Mouse (Mus musculus) heart, postnatal 0 days (tissue): ENCODE measurements around the gene Neurod1.

Experiments used
- CTCF ChIP-seq: IDR thresholded peaks from 2 replicates; pipeline ENCODE4 v1.5.1; 2016; ENCODE audit warnings: antibody characterized with exemption, control low read depth, low read depth
- EP300 ChIP-seq: IDR thresholded peaks from 2 replicates; pipeline ENCODE4 v1.6.1; 2016; ENCODE audit warnings: antibody characterized with exemption, low read depth

DNA sequence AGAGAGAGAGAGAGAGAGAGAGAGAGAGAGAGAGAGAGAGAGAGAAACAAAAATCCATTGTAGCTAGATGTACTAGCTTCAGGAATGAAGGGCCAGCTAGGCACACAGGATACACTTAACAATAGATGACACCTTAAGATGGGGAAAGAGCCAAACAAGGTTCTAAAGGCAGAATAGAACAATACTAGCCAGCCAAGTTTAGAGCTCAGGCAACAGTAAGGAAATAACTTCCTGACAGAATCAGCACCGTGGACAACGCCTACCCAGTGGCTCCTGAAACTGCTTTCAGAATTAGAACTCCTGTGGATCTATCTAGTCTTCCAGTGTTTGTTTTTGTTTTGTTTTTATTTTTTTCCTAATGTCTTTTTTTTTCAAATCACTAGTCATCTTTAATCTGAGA is 4.0 kb upstream of the Neurod1 start:
- TF ChIP-seq EP300 (no peak), CTCF (no peak)
